Mouse (Mus musculus) megakaryocyte, embryonic 14.5 days (primary cell): Measurements from ENCODE around the gene Ccdc58.

Source experiments
- FLI1 ChIP-seq: IDR thresholded peaks from 2 replicates; pipeline ENCODE4 v1.6.1; 2012; ENCODE audit warnings: low read length, inconsistent platforms, mixed read lengths
- GATA1 ChIP-seq: IDR thresholded peaks from 3 replicates; pipeline ENCODE4 v1.6.1; 2012; ENCODE audit warnings: mixed read lengths, low read length, inconsistent platforms, borderline replicate concordance

GRCm38 (mm10) chr16:36071071-36071449 is 425 bp upstream of the Ccdc58 start:
- TF ChIP-seq GATA1 (no peak), FLI1 (no peak)
